Mouse (Mus musculus): Measurements from ENCODE around the gene Tuba1a.

GRCm38 (mm10) chr15:98978409-98979172, 25.1 kb upstream of the Tuba1a start:
- TF ChIP-seq GATA1 (IDR thresholded peaks at IDR 0.05; ENCODE audit: borderline replicate concordance, low read length) = no peak
- TF ChIP-seq FLI1 (IDR thresholded peaks at IDR 0.05; ENCODE audit: low read length) = no peak

All from megakaryocyte, embryonic 14.5 days (primary cell).